Mouse (Mus musculus): ENCODE results near the gene Tnfrsf19.

GRCm38 (mm10) chr14:60996556-60996955 is 49.7 kb downstream of the Tnfrsf19 start:
- no peak for TF ChIP-seq POLR2A (IDR thresholded peaks at IDR 0.05; ENCODE audit: insufficient read depth, low read depth, low read length)
- TF ChIP-seq CTCF (IDR thresholded peaks at IDR 0.05) = no peak
